Mouse (Mus musculus): Measurements from ENCODE around the gene Tmem141. TPM values are rescaled to one million over a fixed set of nuclear protein-coding genes. Genes with fewer than 3 reads are reported as not detected.
A peak's percentile ranks its signal among the peaks of the same experiment; 100 is the strongest.

Gene Tmem141
- polyA plus RNA-seq (2015; fragmentation: Nextera tagmentation; extraction: Ambion mirVana) = 27.8 and 33.9 TPM in 2 replicates

- 5% methylated on average over 34 of the region's 34 CpGs for WGBS
- Histone ChIP-seq H3K4me3 (replicated peaks; ENCODE audit: low read length) (peak within 1 kb of the TSS; percentile 57), H3K4me1 (ENCODE audit: control insufficient read depth, insufficient read depth, low read length) (no peaks in the 10 kb centered on the region), H3K9me3 (replicated peaks; ENCODE audit: control insufficient read depth, low read length) (no peaks in the 10 kb centered on the region), H3K27me3 (ENCODE audit: control insufficient read depth, insufficient read depth, low read length) (peaks cover 9% of the 10 kb centered on the region), H3K4me2 (ENCODE audit: low read depth, low read length) (peak within 1 kb of the TSS; percentile 63), H3K9ac (ENCODE audit: low read length) (peak within 1 kb of the TSS; percentile 77), H3K36me3 (ENCODE audit: control insufficient read depth, insufficient read depth, low read length) (no peaks in the 10 kb centered on the region), H3K27ac (ENCODE audit: low read length) (peak within 1 kb of the TSS; percentile 7; the same call in 1 of the 2 replicates)
- peak; percentile 93 for ATAC-seq (ENCODE audit: insufficient read depth, low FRiP score)
Measured at GRCm38 (mm10) chr2:25621229-25622200, at the start of gene Tmem141. TSS of gene Tmem141 (minus strand) at chr2:25622005.

GRCm38 (mm10) chr2:25666516-25666915 lies 44.7 kb upstream of the Tmem141 start:
- Histone ChIP-seq H3K36me3 (ENCODE audit: control insufficient read depth, insufficient read depth, low read length) (no peaks in the 10 kb centered on the region), H3K27me3 (ENCODE audit: control insufficient read depth, insufficient read depth, low read length) (no peaks in the 10 kb centered on the region), H3K9me3 (replicated peaks; ENCODE audit: control insufficient read depth, low read length) (no peaks in the 10 kb centered on the region), H3K4me3 (replicated peaks; ENCODE audit: low read length) (no peak overlapping the region), H3K4me1 (ENCODE audit: control insufficient read depth, insufficient read depth, low read length) (no peaks in the 10 kb centered on the region), H3K4me2 (ENCODE audit: low read depth, low read length) (no peak overlapping the region), H3K9ac (ENCODE audit: low read length) (no peak overlapping the region), H3K27ac (ENCODE audit: low read length) (no peak overlapping the region)
- ATAC-seq (ENCODE audit: insufficient read depth, low FRiP score) = no peak
- WGBS = 79% methylated on average over 1 of the region's 1 CpGs

GRCm38 (mm10) chr2:25664125-25664524 lies 42.3 kb upstream of the Tmem141 start:
- Histone ChIP-seq H3K4me3 (replicated peaks; ENCODE audit: low read length) (no peak overlapping the region), H3K36me3 (ENCODE audit: control insufficient read depth, insufficient read depth, low read length) (no peaks in the 10 kb centered on the region), H3K27me3 (ENCODE audit: control insufficient read depth, insufficient read depth, low read length) (no peaks in the 10 kb centered on the region), H3K9ac (ENCODE audit: low read length) (no peak overlapping the region), H3K4me1 (ENCODE audit: control insufficient read depth, insufficient read depth, low read length) (no peaks in the 10 kb centered on the region), H3K9me3 (replicated peaks; ENCODE audit: control insufficient read depth, low read length) (no peaks in the 10 kb centered on the region), H3K27ac (ENCODE audit: low read length) (no peak overlapping the region), H3K4me2 (ENCODE audit: low read depth, low read length) (no peak overlapping the region)
- no peak for ATAC-seq (ENCODE audit: insufficient read depth, low FRiP score)
- WGBS = 81% methylated on average over 5 of the region's 5 CpGs

DNA sequence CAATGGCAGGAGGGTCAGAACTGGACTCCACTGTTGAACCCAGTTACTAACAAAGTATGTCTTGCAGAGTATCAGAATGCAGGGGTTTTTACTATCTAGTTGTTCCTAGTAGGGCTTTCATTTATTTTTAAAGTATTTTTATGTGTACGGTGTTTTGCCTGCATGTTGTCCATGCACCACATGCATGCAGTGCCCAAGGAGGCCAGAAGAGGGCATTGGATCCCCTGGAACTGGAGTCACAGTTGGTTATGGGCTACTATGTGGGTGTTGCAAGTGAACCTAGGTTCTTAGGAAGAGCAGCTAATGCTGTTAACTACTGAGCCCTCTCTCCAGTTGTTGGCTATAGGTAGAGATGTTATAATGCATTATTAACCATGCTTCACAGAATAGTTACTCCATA lies 41.7 kb upstream of the Tmem141 start:
- Histone ChIP-seq H3K9ac (ENCODE audit: low read length) (no peak overlapping the region), H3K9me3 (replicated peaks; ENCODE audit: control insufficient read depth, low read length) (no peaks in the 10 kb centered on the region), H3K27ac (ENCODE audit: low read length) (no peak overlapping the region), H3K4me2 (ENCODE audit: low read depth, low read length) (no peak overlapping the region), H3K36me3 (ENCODE audit: control insufficient read depth, insufficient read depth, low read length) (no peaks in the 10 kb centered on the region), H3K4me1 (ENCODE audit: control insufficient read depth, insufficient read depth, low read length) (no peaks in the 10 kb centered on the region), H3K4me3 (replicated peaks; ENCODE audit: low read length) (no peak overlapping the region), H3K27me3 (ENCODE audit: control insufficient read depth, insufficient read depth, low read length) (no peaks in the 10 kb centered on the region)
- ATAC-seq (ENCODE audit: insufficient read depth, low FRiP score) = no peak
- 61% methylated on average over 1 of the region's 1 CpGs for WGBS

- no peak overlapping the region for H3K4me2 ChIP-seq (ENCODE audit: low read depth, low read length)
- no peak overlapping the region for H3K4me3 ChIP-seq (replicated peaks; ENCODE audit: low read length)
- no peak overlapping the region for H3K27ac ChIP-seq (ENCODE audit: low read length)
- no peaks in the 10 kb centered on the region for H3K4me1 ChIP-seq (ENCODE audit: control insufficient read depth, insufficient read depth, low read length)
- no peak for ATAC-seq (ENCODE audit: insufficient read depth, low FRiP score)
- no peaks in the 10 kb centered on the region for H3K36me3 ChIP-seq (ENCODE audit: control insufficient read depth, insufficient read depth, low read length)
- H3K9me3 ChIP-seq (replicated peaks; ENCODE audit: control insufficient read depth, low read length) = no peaks in the 10 kb centered on the region
- WGBS = 75% methylated on average over 6 of the region's 6 CpGs
- no peaks in the 10 kb centered on the region for H3K27me3 ChIP-seq (ENCODE audit: control insufficient read depth, insufficient read depth, low read length)
- no peak overlapping the region for H3K9ac ChIP-seq (ENCODE audit: low read length)
Measured at GRCm38 (mm10) chr2:25661245-25661970, 39.6 kb upstream of the Tmem141 start.

- H3K4me2 ChIP-seq (ENCODE audit: low read depth, low read length) = no peak overlapping the region
- H3K9me3 ChIP-seq (replicated peaks; ENCODE audit: control insufficient read depth, low read length) = no peaks in the 10 kb centered on the region
- no peak overlapping the region for H3K9ac ChIP-seq (ENCODE audit: low read length)
- no peaks in the 10 kb centered on the region for H3K27me3 ChIP-seq (ENCODE audit: control insufficient read depth, insufficient read depth, low read length)
- H3K4me1 ChIP-seq (ENCODE audit: control insufficient read depth, insufficient read depth, low read length) = no peaks in the 10 kb centered on the region
- H3K4me3 ChIP-seq (replicated peaks; ENCODE audit: low read length) = no peak overlapping the region
- no peak overlapping the region for H3K27ac ChIP-seq (ENCODE audit: low read length)
- H3K36me3 ChIP-seq (ENCODE audit: control insufficient read depth, insufficient read depth, low read length) = no peaks in the 10 kb centered on the region
- no peak for ATAC-seq (ENCODE audit: insufficient read depth, low FRiP score)
- 82% methylated on average over 8 of the region's 8 CpGs for WGBS
Measured at GRCm38 (mm10) chr2:25660279-25660678, 38.5 kb upstream of the Tmem141 start.

GRCm38 (mm10) chr2:25657652-25658051 lies 35.8 kb upstream of the Tmem141 start, which contains the start of gene Lcn5:
TSS of gene Lcn5 (plus strand) at chr2:25657952.
- Histone ChIP-seq H3K4me2 (ENCODE audit: low read depth, low read length) (no peak within 1 kb of the TSS), H3K27ac (ENCODE audit: low read length) (no peak within 1 kb of the TSS), H3K9me3 (replicated peaks; ENCODE audit: control insufficient read depth, low read length) (no peaks in the 10 kb centered on the region), H3K36me3 (ENCODE audit: control insufficient read depth, insufficient read depth, low read length) (no peaks in the 10 kb centered on the region), H3K9ac (ENCODE audit: low read length) (no peak within 1 kb of the TSS), H3K4me1 (ENCODE audit: control insufficient read depth, insufficient read depth, low read length) (no peaks in the 10 kb centered on the region), H3K4me3 (replicated peaks; ENCODE audit: low read length) (no peak within 1 kb of the TSS), H3K27me3 (ENCODE audit: control insufficient read depth, insufficient read depth, low read length) (no peaks in the 10 kb centered on the region)
- no peak for ATAC-seq (ENCODE audit: insufficient read depth, low FRiP score)

DNA sequence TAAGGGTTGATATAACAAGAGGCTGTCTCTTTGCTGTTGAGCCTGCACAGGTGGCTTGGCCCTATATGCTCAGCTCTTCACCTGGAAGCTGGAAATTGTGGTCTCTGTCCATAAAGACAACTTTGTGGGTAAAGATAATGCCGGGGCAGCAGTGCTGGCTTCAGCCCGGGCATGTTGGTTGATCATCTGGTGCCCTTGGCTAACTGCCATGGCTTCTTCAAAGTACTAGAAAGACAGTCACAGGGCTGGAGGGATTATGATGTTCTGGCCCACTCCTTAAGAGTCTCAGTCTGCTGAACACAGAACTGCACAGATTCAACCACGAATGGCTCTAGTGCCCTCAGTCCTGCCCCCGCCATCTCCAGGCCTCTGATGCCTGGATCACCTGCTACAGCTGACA lies 35.4 kb upstream of the Tmem141 start:
- Histone ChIP-seq H3K9me3 (replicated peaks; ENCODE audit: control insufficient read depth, low read length) (no peaks in the 10 kb centered on the region), H3K4me1 (ENCODE audit: control insufficient read depth, insufficient read depth, low read length) (no peaks in the 10 kb centered on the region), H3K27me3 (ENCODE audit: control insufficient read depth, insufficient read depth, low read length) (no peaks in the 10 kb centered on the region), H3K9ac (ENCODE audit: low read length) (no peak overlapping the region), H3K4me2 (ENCODE audit: low read depth, low read length) (no peak overlapping the region), H3K27ac (ENCODE audit: low read length) (no peak overlapping the region), H3K4me3 (replicated peaks; ENCODE audit: low read length) (no peak overlapping the region), H3K36me3 (ENCODE audit: control insufficient read depth, insufficient read depth, low read length) (no peaks in the 10 kb centered on the region)
- no peak for ATAC-seq (ENCODE audit: insufficient read depth, low FRiP score)
- 79% methylated on average over 4 of the region's 4 CpGs for WGBS

DNA sequence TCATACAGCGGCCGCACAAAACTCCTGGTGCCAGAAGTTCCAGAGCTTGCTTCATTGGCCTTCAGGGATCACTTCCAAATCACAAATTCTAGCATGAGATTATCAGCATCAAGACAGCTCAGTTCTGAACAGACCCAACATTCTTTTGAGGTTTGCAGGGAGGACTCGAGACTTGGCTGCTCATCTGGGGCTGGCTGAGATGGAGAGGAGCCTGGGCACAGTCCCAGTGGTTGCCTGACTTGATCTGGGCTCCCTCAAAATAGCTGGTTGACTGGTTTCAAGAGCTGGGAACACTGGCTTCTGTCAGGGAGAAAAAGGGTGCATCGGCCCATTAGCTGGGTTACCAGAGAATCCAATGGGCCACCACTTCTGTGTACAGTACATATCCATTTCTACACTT lies 34.9 kb upstream of the Tmem141 start:
- WGBS = 75% methylated on average over 4 of the region's 4 CpGs
- ATAC-seq (ENCODE audit: insufficient read depth, low FRiP score) = no peak
- no peak overlapping the region for H3K4me3 ChIP-seq (replicated peaks; ENCODE audit: low read length)
- H3K27ac ChIP-seq (ENCODE audit: low read length) = no peak overlapping the region
- H3K9ac ChIP-seq (ENCODE audit: low read length) = no peak overlapping the region
- H3K36me3 ChIP-seq (ENCODE audit: control insufficient read depth, insufficient read depth, low read length) = no peaks in the 10 kb centered on the region
- no peaks in the 10 kb centered on the region for H3K4me1 ChIP-seq (ENCODE audit: control insufficient read depth, insufficient read depth, low read length)
- H3K27me3 ChIP-seq (ENCODE audit: control insufficient read depth, insufficient read depth, low read length) = no peaks in the 10 kb centered on the region
- no peak overlapping the region for H3K4me2 ChIP-seq (ENCODE audit: low read depth, low read length)
- no peaks in the 10 kb centered on the region for H3K9me3 ChIP-seq (replicated peaks; ENCODE audit: control insufficient read depth, low read length)

Data from stomach, embryonic 16.5 days (tissue).